Mouse (Mus musculus): ENCODE data around the gene Zcchc8.
"Not testable (repeated sequence)": the region's sequence is repeated elsewhere in the genome, so short reads cannot be mapped to it uniquely, and the experiment has no call there.

Gene Zcchc8

DNA sequence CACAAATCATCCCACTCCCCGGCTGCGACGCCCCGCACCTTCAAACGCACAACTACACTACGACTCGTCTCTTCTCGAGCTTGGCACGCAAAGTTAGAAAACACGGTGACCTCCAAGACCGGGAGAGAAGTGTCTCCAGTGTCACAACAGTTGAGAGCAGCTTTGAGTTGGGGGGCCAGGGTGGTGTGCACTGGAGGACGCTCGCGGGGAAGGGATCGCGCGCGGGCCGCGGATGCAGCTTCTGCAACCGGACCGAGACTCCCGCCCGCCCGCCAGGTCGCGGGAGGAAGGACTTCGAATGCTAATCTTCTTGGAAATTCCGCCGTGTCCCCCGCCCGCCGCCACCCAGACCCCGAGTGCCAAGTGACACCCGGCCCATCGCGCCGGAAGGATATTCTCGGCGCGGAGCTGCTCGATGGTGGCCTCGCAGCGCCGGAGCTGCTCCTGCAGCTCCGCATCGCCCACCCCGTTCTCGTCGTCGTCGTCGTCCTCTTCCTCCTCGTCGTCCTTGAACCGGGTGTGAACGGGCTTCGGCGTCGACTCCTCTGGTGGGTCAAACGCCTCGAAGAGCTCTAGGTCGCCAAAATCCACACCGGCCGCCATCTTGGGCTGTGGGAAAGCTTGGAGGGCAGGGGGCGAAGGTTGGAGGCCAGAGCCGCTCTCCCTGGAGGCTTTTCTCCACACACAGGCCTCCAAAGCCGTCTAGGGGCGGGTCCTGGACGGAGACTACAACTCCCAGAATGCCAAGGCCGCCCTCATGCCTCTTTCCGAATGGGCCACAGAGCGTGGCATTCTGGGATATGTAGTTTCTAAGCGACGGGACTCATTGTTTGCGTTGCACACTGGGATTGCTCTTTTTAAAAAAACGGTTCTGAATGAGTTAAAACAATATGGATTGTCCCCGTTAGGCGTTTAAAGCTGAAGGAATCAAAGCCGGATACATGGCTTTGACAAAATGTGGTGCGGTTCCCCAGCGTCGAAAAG lies at the start of gene Zcchc8:
Zcchc8 (minus strand) TSS at position 773 of the 984 bp plus-strand sequence.
- in situ Hi-C loops (cut with MboI), result no loop called here

DNA sequence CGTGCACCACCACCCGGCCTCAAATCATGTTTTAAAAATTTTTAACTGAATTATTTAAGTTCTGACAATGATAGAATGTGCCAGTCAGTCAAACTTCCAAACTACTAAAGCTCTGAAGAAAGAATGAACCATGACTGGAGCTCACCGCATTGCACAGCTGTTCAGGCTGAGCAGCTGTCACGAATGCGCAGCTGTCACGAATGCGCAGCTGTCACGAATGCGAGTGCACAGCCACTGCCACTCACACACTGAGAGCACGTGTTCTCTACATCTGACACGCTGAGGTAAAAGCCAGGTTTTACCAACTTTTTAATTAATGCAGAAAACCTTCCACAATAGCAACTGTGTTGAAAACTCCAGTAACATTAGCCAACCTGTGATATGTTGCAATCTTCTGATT lies 45.6 kb upstream of the Zcchc8 start:
- in situ Hi-C loops (cut with MboI), result not testable (repeated sequence)

DNA sequence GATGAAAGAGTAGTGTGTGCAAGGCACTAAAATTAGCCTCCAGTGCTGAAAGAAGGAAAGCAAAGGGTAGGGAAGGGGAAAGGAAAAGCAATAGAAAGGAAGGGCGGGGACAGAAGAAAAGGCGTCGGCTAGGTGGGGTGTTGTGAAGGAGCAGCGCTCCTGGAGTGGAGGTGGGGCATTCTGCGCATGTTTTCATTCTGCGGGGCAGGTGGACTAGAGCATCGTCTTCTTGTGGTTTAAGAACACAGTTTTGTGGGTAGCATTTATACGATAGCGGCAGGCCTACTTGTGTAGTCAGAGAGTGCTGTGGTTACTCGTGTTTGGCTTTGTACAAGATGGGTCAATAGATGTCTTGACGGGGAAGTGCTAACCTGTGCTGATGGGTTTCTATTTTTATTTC lies 44.6 kb upstream of the Zcchc8 start:
- in situ Hi-C loops (cut with MboI), result no loop called here

DNA sequence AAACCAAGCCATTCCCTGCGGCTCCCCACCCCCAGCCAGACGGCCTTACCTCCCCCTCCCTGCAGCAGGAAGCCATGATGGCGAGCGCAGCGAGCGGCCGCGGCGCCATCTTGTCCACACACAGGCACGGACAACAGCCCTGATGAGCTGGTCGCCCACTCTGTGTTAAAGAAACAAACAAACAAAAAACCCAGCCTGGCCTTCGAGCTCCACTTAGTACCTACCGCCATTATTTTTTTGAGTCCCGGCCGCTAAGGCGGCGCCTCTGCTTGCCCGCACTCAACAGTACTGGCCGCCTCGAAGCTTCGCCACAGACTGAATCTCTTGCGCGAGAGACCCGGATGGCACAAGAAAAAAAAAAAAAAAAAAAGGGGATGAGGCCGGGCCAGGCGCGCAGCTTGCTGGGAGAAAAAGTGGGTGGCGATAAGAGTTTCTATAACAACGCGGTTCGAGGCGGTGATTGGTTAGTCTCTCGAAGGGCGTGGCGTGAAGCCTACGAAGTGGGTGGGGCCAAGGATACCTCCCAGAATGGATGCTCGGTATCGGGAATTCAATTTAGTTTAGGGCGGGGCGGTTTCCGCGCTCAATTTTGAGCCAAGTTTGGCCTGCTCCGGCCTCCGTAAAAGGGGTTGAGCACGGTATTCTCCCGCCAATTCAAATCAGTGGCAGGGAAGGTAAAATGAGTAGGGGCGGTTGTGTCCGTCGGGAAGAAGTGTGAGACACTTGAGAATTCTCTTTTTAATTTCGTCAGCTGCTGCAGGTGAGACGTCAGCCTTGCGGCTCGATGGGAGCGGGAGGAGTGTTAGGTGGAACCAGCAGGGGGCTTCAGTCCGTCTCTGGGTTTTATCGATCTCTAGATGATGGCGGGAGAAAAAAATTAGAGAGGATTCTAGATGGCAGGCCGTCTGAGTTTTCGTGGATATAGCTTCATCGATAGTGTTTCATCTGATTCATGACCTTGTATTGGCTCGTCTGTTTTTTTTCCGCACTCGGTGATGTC lies 28.5 kb upstream of the Zcchc8 start, which contains the start of the genes Rsrc2 and Kntc1:
Rsrc2 (minus strand) TSS at position 350 of the 1,000 bp plus-strand sequence.
Kntc1 (plus strand) TSS at position 652 of the 1,000 bp plus-strand sequence.
- in situ Hi-C loops (cut with MboI), result loop anchor here (25.0 kb wide), 1 partner anchor 338 kb away; the partner anchor contains the start of gene Abcb9

DNA sequence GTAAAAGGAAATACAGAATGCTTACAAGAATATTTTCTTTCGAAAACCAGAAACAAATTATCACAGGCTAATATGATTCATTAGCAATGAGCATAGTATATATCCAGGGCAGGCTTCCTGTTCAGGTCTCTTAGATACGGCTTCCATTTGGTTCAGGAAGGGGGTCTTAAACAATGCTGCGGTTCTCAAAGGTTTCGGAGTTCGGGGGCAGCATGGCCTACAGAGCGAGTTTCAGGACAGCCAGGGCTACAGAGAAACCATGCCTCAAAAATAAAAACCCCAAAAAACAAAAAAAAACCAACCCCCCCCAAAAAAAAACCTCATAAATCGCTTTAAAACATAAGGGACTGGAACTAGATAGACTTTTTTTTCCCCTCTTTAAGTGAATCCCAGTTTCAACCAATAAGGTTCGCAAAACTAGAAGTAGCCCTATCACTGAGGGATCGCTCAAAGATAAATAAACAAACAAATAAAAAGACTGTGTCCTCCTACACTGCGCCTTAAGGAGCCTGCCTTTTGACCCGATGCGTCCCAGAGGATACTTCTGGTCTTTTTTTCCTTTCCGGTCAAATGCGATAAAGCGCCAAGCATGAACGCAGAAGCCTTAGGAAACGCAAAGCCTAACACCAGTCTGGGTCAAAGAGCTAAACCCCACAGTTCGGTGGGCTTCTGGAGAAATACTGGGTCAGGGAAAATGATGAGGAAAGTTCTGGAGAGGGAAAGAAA lies 27.6 kb upstream of the Zcchc8 start:
- in situ Hi-C loops (cut with MboI), result loop anchor here (25.0 kb wide), 1 partner anchor 339 kb away; the partner anchor contains the start of gene Abcb9

DNA sequence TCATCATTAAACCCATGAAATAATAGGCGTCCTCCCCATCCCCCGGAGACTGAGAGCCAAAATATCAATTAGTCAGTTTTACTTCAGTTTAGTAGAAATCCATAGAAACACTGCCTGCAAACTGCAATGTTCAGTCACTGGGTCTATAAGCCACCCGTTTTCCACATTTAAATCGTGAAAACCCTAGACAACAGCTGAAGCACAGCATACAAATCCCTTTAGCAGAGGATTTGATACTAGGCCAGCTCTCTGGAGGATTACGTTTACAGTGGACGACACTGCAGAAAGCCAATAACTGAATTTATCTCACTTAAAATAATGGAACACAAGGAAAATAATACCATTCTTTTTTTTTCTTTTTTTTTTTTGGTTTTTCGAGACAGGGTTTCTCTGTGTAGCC lies 26.7 kb upstream of the Zcchc8 start:
- in situ Hi-C loops (cut with MboI), result loop anchor here (25.0 kb wide), 1 partner anchor 340 kb away; the partner anchor contains the start of gene Abcb9

DNA sequence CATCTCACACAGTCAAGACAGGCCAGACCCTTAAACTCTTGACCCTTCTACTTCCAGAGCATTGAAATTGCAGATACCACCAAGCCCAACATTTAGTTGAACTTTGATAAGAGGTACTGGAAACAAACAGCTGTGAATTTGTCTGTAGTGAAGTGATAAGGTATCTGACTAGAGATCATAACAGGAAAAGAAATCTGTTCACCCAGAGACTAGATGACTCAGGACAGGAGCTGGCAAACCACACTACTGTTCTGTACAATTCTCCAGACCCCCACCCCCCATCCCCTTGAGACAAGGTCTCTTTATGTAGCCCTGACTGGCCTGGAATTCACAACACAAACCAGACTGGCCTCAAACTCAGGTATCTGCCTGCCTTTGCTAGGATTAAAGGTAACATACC lies 25.4 kb upstream of the Zcchc8 start:
- in situ Hi-C loops (cut with MboI), result loop anchor here (25.0 kb wide), 1 partner anchor 341 kb away; the partner anchor contains the start of gene Abcb9

DNA sequence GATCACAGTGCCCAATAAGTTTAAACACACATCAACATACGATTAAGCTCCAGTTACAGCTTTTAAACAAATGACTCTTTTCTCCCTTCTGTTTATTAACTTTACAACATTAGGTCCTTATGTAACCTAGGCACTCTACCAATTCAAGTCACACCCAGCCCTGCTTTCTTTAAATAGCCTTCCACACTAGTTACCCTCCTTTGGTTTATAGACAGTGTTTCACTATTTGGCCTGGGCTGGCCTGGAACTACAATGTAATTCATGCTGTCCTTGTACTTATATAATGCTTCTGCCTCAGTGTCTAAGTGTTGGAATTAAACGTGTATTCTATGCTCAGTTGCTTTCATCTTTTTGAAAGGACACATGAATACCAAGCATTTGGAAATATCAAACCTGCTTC lies 23.5 kb upstream of the Zcchc8 start:
- in situ Hi-C loops (cut with MboI), result loop anchor here (25.0 kb wide), 1 partner anchor 343 kb away; the partner anchor contains the start of gene Abcb9

DNA sequence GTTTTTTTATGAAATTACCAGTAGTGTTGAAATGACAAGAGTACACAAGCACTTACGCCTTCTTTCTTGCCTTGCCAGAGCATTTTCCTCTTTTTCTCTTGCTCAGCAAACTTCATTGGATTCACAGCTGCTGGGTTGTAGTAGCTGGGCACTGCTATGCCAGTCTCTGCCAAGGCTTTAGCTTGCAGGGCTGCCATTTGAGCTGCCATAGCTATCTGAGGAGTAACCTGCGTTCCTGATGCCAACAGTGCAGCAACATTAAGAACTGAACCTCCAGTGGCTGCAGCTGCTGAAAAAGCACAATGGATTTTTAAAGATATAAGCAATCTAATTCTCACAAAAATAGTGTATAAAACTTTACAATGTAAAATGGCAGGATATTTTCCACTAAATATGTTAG lies 10.1 kb upstream of the Zcchc8 start:
- in situ Hi-C loops (cut with MboI), result loop anchor here (25.0 kb wide), 1 partner anchor 356 kb away; the partner anchor contains the start of gene Abcb9

DNA sequence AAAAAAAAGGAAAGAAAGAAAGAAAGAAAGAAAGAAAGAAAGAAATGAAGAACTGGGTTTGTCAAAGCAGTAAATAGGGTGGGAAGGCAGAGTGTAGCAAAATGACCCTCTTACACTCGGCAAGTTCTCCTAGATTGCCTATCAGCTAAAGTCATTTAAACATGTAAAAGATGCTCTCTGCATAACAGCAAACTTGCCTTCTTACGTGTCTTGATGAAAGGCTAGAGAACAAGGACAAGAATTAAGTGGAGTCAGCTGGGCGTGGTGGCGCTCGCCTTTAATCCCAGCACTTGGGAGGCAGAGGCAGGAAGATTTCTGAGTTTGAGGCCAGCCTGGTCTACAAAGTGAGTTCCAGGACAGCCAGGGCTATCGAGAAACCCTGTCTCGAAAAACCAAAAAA lies 2.9 kb upstream of the Zcchc8 start:
- in situ Hi-C loops (cut with MboI), result not testable (repeated sequence)

DNA sequence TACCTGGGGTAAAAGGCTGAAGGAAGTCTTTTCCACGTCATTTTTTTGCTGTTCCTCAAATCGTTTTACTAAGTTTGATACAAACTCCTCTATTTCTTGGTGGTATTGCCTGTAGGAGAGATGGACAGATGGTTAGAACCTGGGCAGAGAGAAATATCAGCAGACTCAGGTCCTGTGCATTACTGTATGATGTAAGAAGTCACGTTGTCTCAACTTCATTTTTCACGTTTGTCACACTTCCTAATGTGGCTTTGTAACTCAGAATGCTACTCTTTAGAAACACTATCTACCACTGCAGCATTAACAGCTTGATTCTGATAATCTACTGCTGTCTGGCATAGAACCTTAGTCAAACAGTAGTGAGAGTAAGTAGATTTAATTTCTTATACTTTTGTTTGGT lies 6.3 kb downstream of the Zcchc8 start:
- in situ Hi-C loops (cut with MboI), result no loop called here

DNA sequence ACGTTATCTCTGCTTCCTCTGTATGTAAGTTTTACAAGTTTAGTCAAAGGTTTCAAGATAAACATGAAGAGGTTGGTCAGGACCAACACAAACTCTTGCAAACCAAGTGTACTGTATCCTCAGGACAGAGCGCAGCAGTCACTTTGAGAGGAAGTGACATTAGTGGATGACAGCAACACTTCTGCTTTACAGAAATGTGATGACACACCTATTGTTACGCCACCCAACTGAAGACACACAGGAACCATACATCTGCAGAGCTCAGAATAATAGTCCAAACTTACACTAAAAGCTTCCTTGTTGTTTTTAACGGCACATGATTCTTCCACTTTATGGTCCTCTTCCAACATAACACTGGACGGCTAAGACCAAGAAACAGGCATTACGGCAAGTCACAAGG lies 7.1 kb downstream of the Zcchc8 start:
- in situ Hi-C loops (cut with MboI), result no loop called here

DNA sequence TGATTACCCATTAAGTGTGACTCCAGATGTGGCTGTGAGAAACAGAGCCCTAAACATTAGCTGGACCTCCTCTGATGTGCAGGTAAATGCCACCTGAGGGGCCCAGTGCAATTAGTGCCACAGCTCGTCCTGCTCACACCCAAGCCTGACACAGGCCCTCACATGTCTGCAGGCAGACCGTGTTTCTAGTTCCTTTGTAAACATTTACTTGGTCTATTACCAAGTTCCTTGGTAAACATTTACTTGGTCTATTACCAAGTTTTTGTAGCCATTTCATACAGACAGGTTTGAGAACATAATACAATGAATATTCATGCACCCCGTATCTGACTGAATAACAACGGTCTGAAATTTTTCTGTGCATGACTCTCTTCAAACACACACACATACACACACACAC lies 11.3 kb downstream of the Zcchc8 start:
- in situ Hi-C loops (cut with MboI), result no loop called here

DNA sequence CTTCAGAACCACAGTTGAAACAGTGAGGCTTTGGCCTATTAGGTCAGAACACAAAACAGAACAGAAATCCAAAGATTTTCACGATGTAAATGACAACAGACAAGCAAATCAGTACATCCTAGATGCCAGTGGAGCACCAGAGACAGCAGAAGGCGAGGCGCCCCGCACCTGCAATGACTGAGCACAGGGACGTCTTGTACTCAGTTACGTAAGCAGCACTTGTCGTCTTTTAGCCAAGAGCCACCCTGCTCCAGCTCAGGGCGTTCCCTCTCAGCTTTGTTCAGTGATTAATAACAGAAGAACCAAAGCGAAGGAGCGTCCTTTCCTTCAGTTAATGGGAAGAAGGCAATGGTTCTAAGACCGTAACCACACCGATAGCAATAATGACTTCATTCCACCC lies 12.3 kb downstream of the Zcchc8 start:
- in situ Hi-C loops (cut with MboI), result no loop called here

DNA sequence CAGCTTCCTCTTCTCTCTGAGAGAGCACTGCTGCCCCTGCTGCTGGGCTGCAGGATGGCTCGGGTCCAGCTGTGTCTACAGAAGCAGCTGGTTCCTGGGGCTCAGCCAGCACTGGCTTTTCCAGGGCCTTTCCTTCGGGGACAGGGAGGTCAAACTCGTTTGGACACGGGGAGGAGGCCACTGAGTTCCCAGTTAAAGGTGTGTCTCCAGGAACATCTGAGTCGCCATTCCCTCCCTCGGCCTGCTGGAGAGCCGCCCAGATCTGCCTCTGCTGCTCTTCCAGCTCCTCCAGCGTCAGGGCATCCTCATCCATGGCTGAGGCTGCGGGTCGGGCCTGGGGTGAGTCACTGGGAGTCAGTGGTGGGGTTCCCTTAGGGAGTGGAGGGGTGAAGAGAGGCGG lies 20.3 kb downstream of the Zcchc8 start:
- in situ Hi-C loops (cut with MboI), result no loop called here

DNA sequence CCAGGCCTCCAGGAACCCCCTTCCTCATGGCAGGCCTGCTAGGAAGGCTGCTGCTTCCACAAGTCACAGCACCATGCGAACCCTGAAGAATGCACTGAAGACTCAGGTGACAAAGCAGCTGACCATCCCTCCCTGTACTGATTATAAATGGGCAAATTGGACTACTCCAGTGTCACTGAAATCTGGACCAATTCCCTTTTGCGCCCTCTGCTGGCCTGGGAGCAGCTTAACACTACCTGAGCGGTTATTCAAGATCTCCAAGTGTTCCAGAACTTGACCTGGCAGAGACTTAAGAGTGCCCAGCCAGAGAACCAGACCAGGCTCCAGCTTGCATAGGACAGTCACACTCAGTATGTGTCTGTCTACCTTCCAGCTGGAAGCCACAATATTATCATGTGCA lies 21.7 kb downstream of the Zcchc8 start:
- in situ Hi-C loops (cut with MboI), result no loop called here

DNA sequence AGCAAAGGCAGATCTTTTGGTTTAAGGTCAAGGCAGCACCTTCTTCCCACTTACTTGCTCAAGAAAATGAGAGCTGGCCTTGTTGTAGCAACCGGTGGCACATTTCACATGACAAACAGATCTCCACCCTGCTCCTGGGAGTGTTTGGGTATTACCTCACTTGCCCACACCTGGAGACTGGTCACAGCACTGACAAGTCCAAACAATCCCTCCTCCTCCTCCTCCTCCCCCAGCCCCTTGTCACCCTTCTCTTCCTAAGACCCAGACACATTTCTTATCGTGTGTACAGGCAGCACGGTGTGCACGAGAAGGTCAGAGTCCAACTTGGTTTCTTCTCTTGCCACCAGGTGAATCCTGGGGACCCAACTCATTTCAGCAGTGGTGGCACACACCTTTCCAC lies 23.9 kb downstream of the Zcchc8 start:
- in situ Hi-C loops (cut with MboI), result no loop called here

DNA sequence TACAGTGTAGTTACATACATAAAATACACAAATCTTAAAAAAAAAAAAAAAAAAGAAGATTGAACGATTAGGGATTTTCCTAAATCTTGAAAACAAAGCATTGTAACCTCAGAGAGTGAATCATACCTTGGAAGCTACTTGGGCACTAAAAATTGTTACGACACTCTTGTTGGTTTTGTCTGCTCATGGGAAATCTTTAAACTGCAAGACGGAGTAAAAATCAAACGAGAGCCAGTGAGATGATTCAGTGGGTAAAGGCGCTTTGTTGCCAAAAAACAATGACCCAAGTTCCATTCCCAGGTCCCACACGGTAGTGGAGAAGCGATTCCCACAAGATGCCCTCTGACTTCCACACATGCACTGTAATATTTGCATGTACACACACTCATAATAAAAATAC lies 24.7 kb downstream of the Zcchc8 start:
- in situ Hi-C loops (cut with MboI), result no loop called here

DNA sequence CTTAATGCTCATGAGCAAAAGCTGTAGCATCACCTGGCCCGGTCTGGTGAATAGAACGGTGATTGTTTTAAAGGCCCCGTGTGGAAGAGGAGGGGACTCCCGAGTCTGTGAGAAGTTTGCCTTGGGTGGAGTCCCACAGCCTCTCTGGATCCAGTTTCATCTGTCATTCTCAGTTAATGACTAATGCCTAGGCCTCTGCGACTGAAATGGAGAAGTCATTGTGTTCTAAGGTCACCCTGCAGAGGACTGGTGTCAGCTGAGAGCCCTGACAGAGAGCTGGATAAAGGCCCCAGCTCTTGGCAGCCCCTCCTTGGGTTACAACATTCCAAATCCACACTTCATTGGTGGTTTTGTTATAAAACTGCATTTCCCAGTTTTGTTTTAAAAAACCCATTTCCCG lies 26.4 kb downstream of the Zcchc8 start:
- in situ Hi-C loops (cut with MboI), result no loop called here

DNA sequence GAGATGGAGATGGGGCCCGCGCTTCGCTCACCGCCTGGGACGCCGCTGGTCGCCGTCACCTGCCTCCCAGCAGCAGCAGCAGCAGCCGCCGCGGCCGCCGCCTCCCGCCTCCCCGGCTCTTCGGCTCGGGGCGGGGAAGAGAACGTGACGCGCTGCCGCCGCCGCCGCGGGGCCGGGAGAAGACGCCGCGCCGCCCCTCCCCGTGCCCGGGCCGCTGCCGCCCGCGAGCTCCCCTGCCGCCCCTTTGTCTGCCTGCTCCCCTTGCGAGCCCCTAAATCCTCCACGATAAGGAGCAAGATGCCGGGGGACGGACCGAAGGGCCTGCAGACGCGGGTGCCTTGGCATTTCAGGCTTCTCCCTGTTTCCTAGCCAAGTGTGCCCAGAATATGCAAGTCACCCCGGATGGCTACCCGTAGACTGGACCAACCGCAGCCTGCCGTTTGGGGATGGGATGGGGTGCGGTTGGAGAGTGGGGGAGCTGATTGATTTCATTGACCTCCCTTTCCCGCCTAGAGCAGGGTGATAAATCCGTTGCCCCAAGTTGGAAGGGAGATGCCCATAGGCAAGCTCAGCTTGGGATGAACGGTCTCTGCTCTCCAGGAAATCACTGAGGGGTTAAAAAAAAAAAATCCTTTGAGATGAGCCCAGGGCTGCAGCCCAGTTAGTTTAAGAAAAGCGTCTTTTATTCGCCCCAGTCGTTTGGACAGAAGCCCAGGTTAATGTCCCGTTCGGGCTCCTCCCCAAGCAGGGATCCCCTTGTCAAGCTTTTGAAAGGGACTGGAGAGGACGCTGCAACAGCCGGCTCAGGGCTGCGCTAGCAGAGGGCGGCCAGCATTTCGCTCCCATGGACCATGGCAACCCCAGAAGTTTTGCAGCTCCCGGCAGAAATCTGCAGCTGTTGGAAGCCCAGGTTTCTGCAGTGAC lies 36.4 kb downstream of the Zcchc8 start, which contains the start of gene Clip1:
Clip1 (minus strand) TSS at position 398 of the 924 bp plus-strand sequence.
- in situ Hi-C loops (cut with MboI), result no loop called here

Data from mature B cell (primary cell).